Mouse (Mus musculus) intestine, postnatal 0 days (tissue): Measurements from ENCODE around the gene Ubtd2. TPM values are rescaled to one million over a fixed set of nuclear protein-coding genes. Genes with fewer than 3 reads are reported as not detected.

Experiments
- ATAC-seq: fragments of 200-750 bp; cut with Nextera tagmentation; 2 replicates; pipeline ENCODE4 v1.8.0; 2017; ENCODE audit warnings: mild to moderate bottlenecking, moderate TSS enrichment, moderate library complexity
- H3K27ac ChIP-seq: fragments of 300-500 bp; sonication (generic); 2 replicates; pipeline ENCODE4 v1.5.1; 2014; ENCODE audit warnings: mild to moderate bottlenecking, low read depth, low read length, moderate library complexity
- H3K27me3 ChIP-seq: fragments of 300-500 bp; sonication (generic); replicated peaks from 2 replicates; pipeline ENCODE4 v1.6.1; 2014; ENCODE audit warnings: low read length, mixed read lengths; ENCODE audit not compliant: control insufficient read depth, insufficient read depth
- H3K36me3 ChIP-seq: fragments of 300-500 bp; sonication (generic); 2 replicates; pipeline ENCODE4 v1.6.1; 2014; ENCODE audit warnings: mild to moderate bottlenecking, moderate library complexity; ENCODE audit not compliant: control insufficient read depth, insufficient read depth
- H3K4me1 ChIP-seq: fragments of 300-500 bp; sonication (generic); replicated peaks from 2 replicates; pipeline ENCODE4 v1.6.1; 2014; ENCODE audit warnings: antibody characterized with exemption, low read length, mixed read lengths; ENCODE audit not compliant: control insufficient read depth, insufficient read depth
- H3K4me2 ChIP-seq: fragments of 300-500 bp; sonication (generic); replicated peaks from 2 replicates; pipeline ENCODE4 v1.6.1; 2014; ENCODE audit warnings: low read depth, mild to moderate bottlenecking, moderate library complexity
- H3K4me3 ChIP-seq: fragments of 300-500 bp; sonication (generic); 2 replicates; pipeline ENCODE4 v1.5.1; 2014; ENCODE audit warnings: low read depth, low read length
- H3K9ac ChIP-seq: fragments of 300-500 bp; sonication (generic); 2 replicates; pipeline ENCODE4 v1.6.1; 2014; ENCODE audit warnings: mild to moderate bottlenecking, low read depth, low read length
- H3K9me3 ChIP-seq: fragments of 300-500 bp; sonication (generic); 2 replicates; pipeline ENCODE4 v1.6.1; 2016; ENCODE audit warnings: mixed run types; ENCODE audit not compliant: control insufficient read depth
- CTCF ChIP-seq: sonication (generic); IDR thresholded peaks from 2 replicates; pipeline ENCODE4 v1.5.1; 2016; ENCODE audit warnings: low read depth, mild to moderate bottlenecking, control low read depth, antibody characterized with exemption, moderate library complexity
- WGBS: fragments of 180-500 bp; shearing (Covaris S2); extraction: QIAGEN DNeasy Blood & Tissue Kit; methylation state at CpG from one replicate; pipeline ENCODE4 v1.1.7; 2014; 5-methylcytosine and 5-hydroxymethylcytosine counted together
- polyA plus RNA-seq: library from polyadenylated mRNA; unstranded; fragments of >200 nt; fragmentation: Nextera tagmentation; extraction: Ambion mirVana; gene quantifications from 2 replicates; pipeline ENCODE4 v1.2.1, GENCODE M21; 2015

Gene Ubtd2
- polyA plus RNA-seq, 1 experiment from 2014 or later: 7.9 TPM

DNA sequence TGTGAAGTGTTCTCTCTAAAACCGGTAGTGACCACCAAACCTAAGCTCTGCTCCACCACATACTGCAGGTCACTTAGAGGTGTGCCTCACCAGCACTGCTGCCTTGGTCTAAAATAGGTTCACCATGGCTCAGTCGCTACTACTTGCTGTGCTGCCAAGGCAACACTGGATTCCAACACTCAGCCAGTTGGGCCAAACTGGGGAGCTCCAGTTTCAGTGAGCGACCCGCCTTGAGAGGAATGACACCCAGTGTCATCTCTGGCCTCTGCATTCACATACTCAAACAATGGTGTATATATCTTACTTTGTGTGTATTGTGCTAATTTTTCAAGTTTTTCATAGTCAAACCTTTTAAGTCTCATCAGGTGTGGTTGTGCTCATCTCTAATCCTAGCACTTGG is 63.6 kb downstream of the Ubtd2 start:
- no peak for TF ChIP-seq CTCF
- H3K36me3 ChIP-seq: no peaks in the 10 kb centered on the region
- no peak for ATAC-seq
- H3K27ac ChIP-seq: no peak overlapping the region
- 94% methylated on average over 4 of the region's 4 CpGs for WGBS
- no peak overlapping the region for H3K4me2 ChIP-seq
- H3K9ac ChIP-seq: no peak overlapping the region
- no peaks in the 10 kb centered on the region for H3K9me3 ChIP-seq
- no peaks in the 10 kb centered on the region for H3K27me3 ChIP-seq
- no peaks in the 10 kb centered on the region for H3K4me1 ChIP-seq
- H3K4me3 ChIP-seq: no peak overlapping the region

- Histone ChIP-seq H3K9me3 (no peaks in the 10 kb centered on the region), H3K27ac (no peak overlapping the region), H3K4me3 (no peak overlapping the region), H3K4me1 (no peaks in the 10 kb centered on the region), H3K9ac (no peak overlapping the region), H3K4me2 (no peak overlapping the region), H3K36me3 (no peaks in the 10 kb centered on the region), H3K27me3 (no peaks in the 10 kb centered on the region)
- 90% methylated on average over 1 of the region's 1 CpGs for WGBS
- ATAC-seq: no peak
- TF ChIP-seq CTCF: no peak
Observed at GRCm38 (mm10) chr11:32519354-32519753, 64.2 kb downstream of the Ubtd2 start.

DNA sequence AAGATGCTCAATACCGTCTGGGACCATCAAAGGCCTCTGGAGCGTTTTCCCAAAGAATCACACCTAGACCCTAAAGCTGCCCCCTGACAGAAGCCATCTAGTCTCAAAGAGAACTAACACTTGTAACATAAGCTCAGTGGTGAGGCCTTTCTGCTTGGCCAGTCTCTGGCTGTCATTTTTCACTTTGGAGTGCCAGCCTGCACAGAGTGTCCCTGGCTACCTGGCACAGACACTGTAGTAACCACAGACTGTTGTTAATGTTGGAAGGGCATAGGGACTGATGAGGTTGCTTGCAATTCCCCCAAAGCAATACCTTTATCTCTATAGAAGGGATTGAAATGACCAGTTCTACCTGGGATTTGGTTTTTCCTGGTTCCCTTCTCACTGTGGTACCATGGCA is 66.1 kb downstream of the Ubtd2 start:
- 89% methylated on average over 2 of the region's 2 CpGs for WGBS
- Histone ChIP-seq H3K4me1 (no peaks in the 10 kb centered on the region), H3K36me3 (no peaks in the 10 kb centered on the region), H3K4me3 (no peak overlapping the region), H3K4me2 (no peak overlapping the region), H3K27me3 (no peaks in the 10 kb centered on the region), H3K27ac (no peak overlapping the region), H3K9me3 (no peaks in the 10 kb centered on the region), H3K9ac (no peak overlapping the region)
- no peak for ATAC-seq
- TF ChIP-seq CTCF: no peak

DNA sequence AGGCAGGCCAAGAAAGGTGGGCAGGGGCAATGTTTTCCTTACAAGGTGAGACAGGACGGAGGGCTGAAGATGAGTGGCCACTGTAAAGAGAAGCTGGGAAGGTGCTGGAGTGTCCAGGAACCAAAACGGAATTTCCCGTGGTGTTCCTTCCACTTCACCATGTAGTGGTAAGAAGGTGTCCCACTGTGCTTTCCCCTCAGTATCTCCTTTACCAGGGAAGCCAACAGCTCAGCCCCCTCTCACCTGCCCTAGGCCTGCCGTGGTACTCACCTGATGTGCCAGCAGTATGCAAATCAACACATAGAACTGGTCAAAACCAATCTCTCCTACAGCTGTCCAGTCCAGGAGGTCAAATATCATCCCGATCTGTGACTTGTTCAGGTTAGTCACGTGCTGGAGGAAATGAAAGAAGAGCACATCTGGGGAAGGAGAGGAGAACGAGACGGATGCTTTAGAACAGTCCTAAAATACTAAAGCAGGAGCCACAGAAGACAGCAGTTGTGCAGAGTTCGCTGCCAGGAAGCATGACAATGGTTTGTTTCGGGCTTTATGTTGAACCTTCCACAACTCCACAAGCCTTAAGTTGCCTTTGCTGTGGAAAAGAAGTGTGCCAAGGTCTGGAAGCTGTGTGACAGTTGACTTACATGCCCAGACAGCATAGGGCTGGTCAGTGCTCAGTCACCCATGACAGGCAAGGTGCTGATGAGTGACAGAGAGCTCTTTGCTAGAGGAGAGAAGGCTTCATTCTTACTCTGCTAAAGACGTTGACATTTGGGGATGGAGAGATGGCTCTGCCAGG is 69.2 kb downstream of the Ubtd2 start:
- WGBS: 82% methylated on average over 11 of the region's 11 CpGs
- no peak for TF ChIP-seq CTCF
- no peaks in the 10 kb centered on the region for H3K36me3 ChIP-seq
- no peaks in the 10 kb centered on the region for H3K4me1 ChIP-seq
- H3K27me3 ChIP-seq: no peaks in the 10 kb centered on the region
- no peak overlapping the region for H3K4me3 ChIP-seq
- H3K4me2 ChIP-seq: no peak overlapping the region
- H3K9me3 ChIP-seq: no peaks in the 10 kb centered on the region
- H3K27ac ChIP-seq: no peak overlapping the region
- no peak overlapping the region for H3K9ac ChIP-seq
- ATAC-seq: no peak

GRCm38 (mm10) chr11:32527006-32527405 is 71.8 kb downstream of the Ubtd2 start:
- no peak overlapping the region for H3K27ac ChIP-seq
- ATAC-seq: no peak
- no peak overlapping the region for H3K4me3 ChIP-seq
- TF ChIP-seq CTCF: no peak
- H3K27me3 ChIP-seq: no peaks in the 10 kb centered on the region
- WGBS: 75% methylated on average over 4 of the region's 4 CpGs
- no peaks in the 10 kb centered on the region for H3K36me3 ChIP-seq
- H3K4me2 ChIP-seq: no peak overlapping the region
- no peak overlapping the region for H3K9ac ChIP-seq
- H3K9me3 ChIP-seq: no peaks in the 10 kb centered on the region
- no peaks in the 10 kb centered on the region for H3K4me1 ChIP-seq

GRCm38 (mm10) chr11:32530151-32530550 is 75.0 kb downstream of the Ubtd2 start:
- Histone ChIP-seq H3K4me2 (no peak overlapping the region), H3K9me3 (no peaks in the 10 kb centered on the region), H3K4me3 (no peak overlapping the region), H3K4me1 (no peaks in the 10 kb centered on the region), H3K27me3 (no peaks in the 10 kb centered on the region), H3K27ac (no peak overlapping the region), H3K36me3 (no peaks in the 10 kb centered on the region), H3K9ac (no peak overlapping the region)
- no peak for ATAC-seq
- WGBS: 83% methylated on average over 1 of the region's 1 CpGs
- peak; percentile 62 for TF ChIP-seq CTCF
